Mouse (Mus musculus) MEL (cell line): ENCODE results near the gene Scn2b. TPM values are rescaled to one million over a fixed set of nuclear protein-coding genes. Genes with fewer than 3 reads are reported as not detected.
A peak's percentile ranks its signal among the peaks of the same experiment; 100 is the strongest.

Experiments
- DNase-seq: peaks from one replicate; pipeline ENCODE4 v3.0.0; 2011; ENCODE audit warnings: low read depth, low spot score
- H3K27ac ChIP-seq: 2 replicates; pipeline ENCODE4 v1.5.1; 2012; ENCODE audit warnings: low read depth, mild to moderate bottlenecking, control low read depth, low read length, moderate library complexity; ENCODE audit not compliant: control insufficient read depth
- H3K27me3 ChIP-seq, 2 experiments: fragments of 150-350 bp in 1 of 2; sonication (generic) in 1 of 2; 2 replicates each; pipeline ENCODE4 v1.6.1; 2012; ENCODE audit warnings: low read length in 2 of 2, mild to moderate bottlenecking in 2 of 2, improper control_type of control experiment in 1 of 2, moderate library complexity in 1 of 2; ENCODE audit not compliant: insufficient read depth in 2 of 2, control insufficient read depth in 1 of 2
- H3K36me3 ChIP-seq, 2 experiments: 2 replicates each; pipeline ENCODE4 v1.6.1; 2012 to 2014; ENCODE audit warnings: low read length in 2 of 2, improper control_type of control experiment in 1 of 2, inconsistent platforms in 1 of 2, mild to moderate bottlenecking in 1 of 2; ENCODE audit not compliant: insufficient read depth in 2 of 2, control insufficient read depth in 1 of 2
- H3K4me1 ChIP-seq, 2 experiments: fragments of 150-350 bp in 1 of 2; sonication (generic) in 1 of 2; 2 replicates each; pipeline ENCODE4 v1.6.1; 2012; ENCODE audit warnings: low read length in 2 of 2, improper control_type of control experiment in 1 of 2, mild to moderate bottlenecking in 1 of 2; ENCODE audit not compliant: insufficient read depth in 2 of 2, control insufficient read depth in 1 of 2
- H3K4me3 ChIP-seq, 2 experiments: fragments of 150-350 bp in 1 of 2; sonication (generic) in 1 of 2; 2 replicates each; pipeline ENCODE4 v1.5.1; 2012; ENCODE audit warnings: low read depth in 2 of 2, low read length in 2 of 2, mild to moderate bottlenecking in 2 of 2, moderate library complexity in 2 of 2, control low read depth in 1 of 2, improper control_type of control experiment in 1 of 2; ENCODE audit not compliant: control insufficient read depth in 1 of 2, insufficient read depth in 1 of 2
- H3K79me2 ChIP-seq: 2 replicates; pipeline ENCODE4 v1.6.1; 2012; ENCODE audit warnings: mild to moderate bottlenecking, low read length, moderate library complexity; ENCODE audit not compliant: control insufficient read depth, poor library complexity, insufficient read depth
- H3K9ac ChIP-seq: 2 replicates; pipeline ENCODE4 v1.6.1; 2012; ENCODE audit warnings: low read depth, mild to moderate bottlenecking, control low read depth, low read length, moderate library complexity; ENCODE audit not compliant: control insufficient read depth, poor library complexity, severe bottlenecking
- H3K9me3 ChIP-seq: fragments of 150-350 bp; sonication (generic); replicated peaks from 2 replicates; pipeline ENCODE4 v1.6.1; 2012; ENCODE audit warnings: mild to moderate bottlenecking, low read length, improper control_type of control experiment, moderate library complexity; ENCODE audit not compliant: insufficient read depth
- CHD1 ChIP-seq: IDR thresholded peaks from 2 replicates; pipeline ENCODE4 v1.6.1; 2012; ENCODE audit warnings: low read depth, mild to moderate bottlenecking, inconsistent platforms, low read length, improper control_type of control experiment
- ELF1 ChIP-seq: IDR thresholded peaks from 2 replicates; pipeline ENCODE4 v1.6.1; 2014; ENCODE audit warnings: low read depth, mild to moderate bottlenecking, inconsistent platforms, low read length, improper control_type of control experiment, moderate library complexity
- EP300 ChIP-seq, 2 experiments: IDR thresholded peaks; 2 replicates each; pipeline ENCODE4 v1.6.1; 2011; ENCODE audit warnings: improper control_type of control experiment in 2 of 2, low read length in 2 of 2, low read depth in 1 of 2, mild to moderate bottlenecking in 1 of 2
- ETS1 ChIP-seq: IDR thresholded peaks from 2 replicates; pipeline ENCODE4 v1.6.1; 2012; ENCODE audit warnings: low read depth, mild to moderate bottlenecking, inconsistent platforms, low read length, improper control_type of control experiment, moderate library complexity
- GABPA ChIP-seq: IDR thresholded peaks from 2 replicates; pipeline ENCODE4 v1.6.1; 2012; ENCODE audit warnings: low read depth, mild to moderate bottlenecking, inconsistent platforms, low read length, improper control_type of control experiment, moderate library complexity
- GATA1 ChIP-seq: IDR thresholded peaks from 2 replicates; pipeline ENCODE4 v1.6.1; 2011; ENCODE audit warnings: low read depth, low read length, improper control_type of control experiment
- HCFC1 ChIP-seq: IDR thresholded peaks from 2 replicates; pipeline ENCODE4 v1.6.1; 2012; ENCODE audit warnings: low read depth, mild to moderate bottlenecking, inconsistent platforms, low read length, improper control_type of control experiment, moderate library complexity
- KAT2A ChIP-seq: conservative IDR thresholded peaks from 2 replicates; pipeline ENCODE4 v1.6.1; 2012; ENCODE audit warnings: low read depth, low read length, improper control_type of control experiment, inconsistent platforms
- MAFK ChIP-seq: IDR thresholded peaks from 2 replicates; pipeline ENCODE4 v1.6.1; 2011; ENCODE audit warnings: low read depth, mild to moderate bottlenecking, low read length, improper control_type of control experiment, borderline replicate concordance
- MAZ ChIP-seq: IDR thresholded peaks from 2 replicates; pipeline ENCODE4 v1.6.1; 2012; ENCODE audit warnings: low read depth, mild to moderate bottlenecking, inconsistent platforms, low read length, improper control_type of control experiment
- MXI1 ChIP-seq: IDR thresholded peaks from 2 replicates; pipeline ENCODE4 v1.6.1; 2011; ENCODE audit warnings: mild to moderate bottlenecking, low read depth, low read length, improper control_type of control experiment
- MYB ChIP-seq: IDR thresholded peaks from 2 replicates; pipeline ENCODE4 v1.6.1; 2011; ENCODE audit warnings: mild to moderate bottlenecking, low read depth, low read length, improper control_type of control experiment
- MYC ChIP-seq: IDR thresholded peaks from 2 replicates; pipeline ENCODE4 v1.6.1; 2011; ENCODE audit warnings: low read depth, mild to moderate bottlenecking, low read length, improper control_type of control experiment, moderate library complexity
- NELFE ChIP-seq: IDR thresholded peaks from 2 replicates; pipeline ENCODE4 v1.6.1; 2011; ENCODE audit warnings: low read depth, low read length, improper control_type of control experiment
- POLR2A ChIP-seq, 2 experiments: IDR thresholded peaks; 2 replicates each; pipeline ENCODE4 v1.6.1; 2011 to 2012; ENCODE audit warnings: low read length in 2 of 2, mild to moderate bottlenecking in 2 of 2, control low read depth in 1 of 2, improper control_type of control experiment in 1 of 2, low read depth in 1 of 2, moderate library complexity in 1 of 2; ENCODE audit not compliant: control insufficient read depth in 1 of 2, insufficient read depth in 1 of 2, poor library complexity in 1 of 2
- POLR2AphosphoS2 ChIP-seq: IDR thresholded peaks from 2 replicates; pipeline ENCODE4 v1.6.1; 2011; ENCODE audit warnings: low read length, improper control_type of control experiment
- POLR2AphosphoS5 ChIP-seq: IDR thresholded peaks from 2 replicates; pipeline ENCODE4 v1.6.1; 2012; ENCODE audit warnings: low read depth, borderline replicate concordance, mild to moderate bottlenecking, inconsistent platforms, low read length, moderate library complexity, mixed read lengths
- RAD21 ChIP-seq: IDR thresholded peaks from 2 replicates; pipeline ENCODE4 v1.6.1; 2011; ENCODE audit warnings: mild to moderate bottlenecking, low read depth, low read length, improper control_type of control experiment
- RCOR1 ChIP-seq: IDR thresholded peaks from 2 replicates; pipeline ENCODE4 v1.6.1; 2012; ENCODE audit warnings: low read depth, mild to moderate bottlenecking, inconsistent platforms, low read length, improper control_type of control experiment
- SMC3 ChIP-seq: IDR thresholded peaks from 2 replicates; pipeline ENCODE4 v1.6.1; 2011; ENCODE audit warnings: low read depth, low read length, improper control_type of control experiment
- TBP ChIP-seq: IDR thresholded peaks from 2 replicates; pipeline ENCODE4 v1.8.0; 2011; ENCODE audit warnings: low read depth, low read length, improper control_type of control experiment
- UBTF ChIP-seq: IDR thresholded peaks from 2 replicates; pipeline ENCODE4 v1.6.1; 2012; ENCODE audit warnings: low read depth, mild to moderate bottlenecking, inconsistent platforms, low read length, improper control_type of control experiment, moderate library complexity, borderline replicate concordance; ENCODE audit not compliant: insufficient read depth
- ZC3H11A ChIP-seq: IDR thresholded peaks from 2 replicates; pipeline ENCODE4 v1.6.1; 2012; ENCODE audit warnings: low read depth, mild to moderate bottlenecking, inconsistent platforms, low read length, improper control_type of control experiment
- ZKSCAN1 ChIP-seq: IDR thresholded peaks from 2 replicates; pipeline ENCODE4 v1.6.1; 2012; ENCODE audit warnings: low read depth, mild to moderate bottlenecking, inconsistent platforms, low read length, improper control_type of control experiment, moderate library complexity
- ZMIZ1 ChIP-seq: IDR thresholded peaks from 2 replicates; pipeline ENCODE4 v1.6.1; 2012; ENCODE audit warnings: low read depth, mild to moderate bottlenecking, inconsistent platforms, low read length, improper control_type of control experiment, moderate library complexity
- polyA plus RNA-seq, 2 experiments: library from polyadenylated mRNA; stranded (reverse) in 1 of 2; unstranded in 1 of 2; fragments of >175 nt in 1 of 2; fragments of >200 nt in 1 of 2; gene quantifications; 2 replicates each; pipeline versions ENCODE4 v1.2.1 to v1.2.4; 2012; ENCODE audit warnings: low replicate concordance in 2 of 2, low read depth in 1 of 2; ENCODE audit not compliant: insufficient read length in 2 of 2, insufficient read depth in 1 of 2, missing spikeins in 1 of 2
- total RNA-seq: library from RNA; depleted of rRNA; stranded (reverse); fragments of 300-350 nt; gene quantifications from 2 replicates; pipeline ENCODE4 v1.2.3, GENCODE M21; 2012

Gene Scn2b
- total and polyA plus RNA-seq, 3 experiments, result not detected

DNA sequence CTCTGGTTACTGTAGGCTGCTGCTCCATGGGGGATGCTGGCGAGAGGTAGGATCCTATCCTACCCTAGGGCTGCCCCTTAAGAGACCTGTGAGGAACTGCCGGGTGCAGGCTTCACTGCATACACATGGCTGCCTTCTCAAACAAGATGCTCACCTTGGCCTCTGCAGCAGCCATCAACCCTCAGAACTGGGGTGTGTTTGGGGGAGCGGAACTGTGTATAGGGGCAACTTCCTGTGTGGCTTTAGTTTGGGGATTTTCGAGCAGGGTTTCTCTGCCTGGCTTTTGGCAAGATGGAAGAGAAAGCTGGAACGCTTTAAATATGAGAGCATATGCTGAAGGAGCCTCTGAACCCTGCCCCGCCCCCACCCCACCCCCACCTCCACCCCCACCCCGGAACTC lies 9.4 kb downstream of the Scn2b start:
- no peak overlapping the region for H3K9ac ChIP-seq
- TF ChIP-seq HCFC1, result no peak
- TF ChIP-seq MYB, result no peak
- no peak for TF ChIP-seq UBTF
- TF ChIP-seq MYC, result no peak
- TF ChIP-seq POLR2AphosphoS2, result no peak
- no peak for TF ChIP-seq NELFE
- H3K4me3 ChIP-seq, result no peak overlapping the region
- H3K27me3 ChIP-seq, result peaks cover 11 to 12% of the 10 kb centered on the region in 2 experiments
- H3K4me1 ChIP-seq, result peaks cover 0 to 4% of the 10 kb centered on the region in 2 experiments; a peak in 2 of 4 replicates
- H3K27ac ChIP-seq, result no peak overlapping the region
- H3K36me3 ChIP-seq, result peaks cover 0 to 2% of the 10 kb centered on the region in 2 experiments; a peak in 2 of 4 replicates
- H3K79me2 ChIP-seq, result no peaks in the 10 kb centered on the region
- no peaks in the 10 kb centered on the region for H3K9me3 ChIP-seq
- no peak for DNase-seq

DNA sequence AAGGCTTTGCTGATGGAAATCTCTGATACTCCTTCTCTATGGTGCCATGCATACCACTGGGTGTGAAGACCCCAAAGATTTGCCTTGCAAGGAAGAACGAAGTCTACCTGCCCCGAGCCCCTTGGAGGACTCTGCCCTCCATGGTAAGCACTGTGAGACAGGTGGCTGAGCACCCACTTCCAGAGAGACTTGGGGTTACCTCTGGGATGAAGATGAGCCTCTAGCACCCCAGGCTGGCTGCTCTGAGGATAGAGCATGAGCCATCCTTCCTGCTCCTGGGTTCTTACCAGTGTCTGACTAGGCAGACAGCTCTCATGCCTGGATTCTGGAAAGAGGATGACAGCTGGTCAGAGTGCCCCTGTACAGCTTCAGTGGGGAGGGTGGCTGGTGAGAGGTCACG lies 12.5 kb downstream of the Scn2b start:
- peaks cover 12 to 14% of the 10 kb centered on the region in 2 experiments for H3K27me3 ChIP-seq

DNA sequence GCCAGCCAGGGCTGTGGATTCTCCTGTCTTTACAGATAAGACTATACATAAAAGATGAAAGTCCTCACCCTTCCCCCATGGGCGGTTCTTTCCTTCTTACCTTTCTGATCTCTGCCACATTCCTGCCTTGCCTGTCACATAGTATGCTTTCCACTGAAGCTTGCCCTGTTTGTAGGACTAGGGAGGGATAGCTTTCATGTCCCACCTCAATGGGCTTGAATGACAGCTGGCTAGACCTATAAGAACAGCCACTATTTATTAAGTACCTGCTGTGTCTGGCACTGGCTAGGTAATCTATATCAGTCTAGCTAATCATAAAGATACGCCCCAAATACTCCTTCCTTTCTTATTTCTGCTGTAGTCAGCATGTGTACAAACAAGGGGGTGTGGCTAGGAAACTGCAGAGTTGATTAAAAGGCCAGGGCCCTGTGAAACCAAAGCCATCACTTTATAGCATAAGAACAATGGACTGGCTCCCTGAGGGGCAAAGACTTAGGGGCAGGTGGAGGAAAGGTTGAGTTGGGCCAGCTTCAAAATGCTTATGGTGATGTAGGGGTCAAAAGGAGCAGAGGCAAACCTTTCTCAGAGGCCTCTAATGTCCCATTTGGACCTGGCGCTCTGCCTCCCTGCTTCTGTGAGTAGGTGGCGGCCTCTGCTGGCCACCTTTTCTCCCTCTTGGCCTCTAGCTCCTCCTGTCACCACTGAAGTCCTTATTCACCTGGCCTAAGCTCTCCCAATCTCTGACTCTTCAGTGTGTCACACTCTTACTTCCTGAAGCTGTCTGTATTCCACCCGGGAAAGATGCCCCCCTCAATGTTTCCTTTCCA lies 16.1 kb downstream of the Scn2b start:
- Histone ChIP-seq H3K4me1 (no peaks in the 10 kb centered on the region), H3K9me3 (no peaks in the 10 kb centered on the region), H3K9ac (no peak overlapping the region), H3K4me3 (no peak overlapping the region), H3K36me3 (no peaks in the 10 kb centered on the region), H3K27me3 (peaks cover 5 to 8% of the 10 kb centered on the region in 2 experiments), H3K27ac (no peak overlapping the region), H3K79me2 (no peaks in the 10 kb centered on the region)
- DNase-seq, result peak; percentile 63
- TF ChIP-seq KAT2A (no peak), MAZ (no peak), ETS1 (no peak), POLR2AphosphoS5 (no peak), ZKSCAN1 (no peak), GATA1 (no peak), TBP (no peak), SMC3 (peak; percentile 86), ELF1 (no peak), MYC (no peak), EP300 (IDR thresholded peaks at IDR 0.05; ENCODE audit: low read depth in 1 of 2, low read length in 2 of 2) (no peak), POLR2AphosphoS2 (no peak), MAFK (0 out of 2 replicates have a peak, but pooled peaks have one; percentile 18), GABPA (no peak), ZC3H11A (peak; percentile 78), RCOR1 (no peak), ZMIZ1 (no peak), CHD1 (no peak), RAD21 (peak; percentile 82), HCFC1 (no peak)

More for the DNA sequence above, 12.5 kb downstream of the Scn2b start:
- no peaks in the 10 kb centered on the region for H3K79me2 ChIP-seq
- DNase-seq, result no peak
- no peaks in the 10 kb centered on the region for H3K4me1 ChIP-seq
- H3K36me3 ChIP-seq, result no peaks in the 10 kb centered on the region
- H3K4me3 ChIP-seq, result no peak overlapping the region
- H3K9ac ChIP-seq, result no peak overlapping the region
- H3K9me3 ChIP-seq, result no peaks in the 10 kb centered on the region
- no peak overlapping the region for H3K27ac ChIP-seq
- TF ChIP-seq POLR2AphosphoS5 (no peak), GATA1 (no peak), POLR2A (IDR thresholded peaks at IDR 0.05; ENCODE audit: control insufficient read depth in 1 of 2, insufficient read depth in 1 of 2, low read depth in 1 of 2, low read length in 2 of 2, poor library complexity in 1 of 2) (no peak), RCOR1 (no peak), MXI1 (no peak)
- TF ChIP-seq, all 39 proteins: peak for 0
